Mouse (Mus musculus): ENCODE results near the gene Man1a.

GRCm38 (mm10) chr10:54037348-54038010 is 38.9 kb downstream of the Man1a start:
- TF ChIP-seq CTCF (IDR thresholded peaks at IDR 0.05; ENCODE audit: insufficient read depth, low read length): no peak
- no peak for TF ChIP-seq POLR2A (IDR thresholded peaks at IDR 0.05; ENCODE audit: borderline replicate concordance, extremely low read depth, low read depth, low read length)

All from lung, adult 2 months (tissue).